Mouse (Mus musculus) hindbrain, embryonic 10.5 days (tissue): ENCODE measurements around the gene Ranbp3. TPM values are rescaled to one million over a fixed set of nuclear protein-coding genes. Genes with fewer than 3 reads are reported as not detected.

Experiments used
- polyA plus RNA-seq: library from polyadenylated mRNA; unstranded; fragments of >200 nt; fragmentation: Nextera tagmentation; extraction: Ambion mirVana; gene quantifications from 2 replicates; pipeline ENCODE4 v1.2.1, GENCODE M21; 2016

Ranbp3 gene
- polyA plus RNA-seq, 1 experiment from 2014 or later, result 130 TPM

Other genes starting within 250 kb of the Ranbp3 start
- 109 and 172 TPM in 2 replicates for gene Ptprs, start 196.8 kb upstream of the Ranbp3 start, polyA plus RNA-seq
- not detected in 2 replicates for gene Znrf4, start 160.9 kb upstream of the Ranbp3 start, polyA plus RNA-seq
- gene Gm20219, start 118.9 kb upstream of the Ranbp3 start, polyA plus RNA-seq, result 0.30 and 0.92 TPM in 2 replicates
- gene Safb2, start 88.7 kb upstream of the Ranbp3 start, polyA plus RNA-seq, result 83.6 and 98.7 TPM in 2 replicates
- 119 and 146 TPM in 2 replicates for gene Safb, start 88.5 kb upstream of the Ranbp3 start, polyA plus RNA-seq
- 197 and 220 TPM in 2 replicates for gene 2410015M20Rik, start 63.5 kb upstream of the Ranbp3 start, polyA plus RNA-seq
- 1,369 and 1,471 TPM in 2 replicates for gene Rpl36, start 59.9 kb upstream of the Ranbp3 start, polyA plus RNA-seq
- gene Lonp1, start 46.4 kb upstream of the Ranbp3 start, polyA plus RNA-seq, result 52.9 and 54.6 TPM in 2 replicates
- 0.66 and 0.95 TPM in 2 replicates for gene Catsperd, start 45.2 kb upstream of the Ranbp3 start, polyA plus RNA-seq
- gene Ndufa11, start 44.5 kb downstream of the Ranbp3 start, polyA plus RNA-seq, result 398 and 446 TPM in 2 replicates
- gene Vmac, start 44.7 kb downstream of the Ranbp3 start, polyA plus RNA-seq, result 12.7 and 18.6 TPM in 2 replicates
- 4.4 and 5.1 TPM in 2 replicates for gene Nrtn, start 84.2 kb downstream of the Ranbp3 start, polyA plus RNA-seq
- gene Dus3l, start 91.5 kb downstream of the Ranbp3 start, polyA plus RNA-seq, result 44.1 and 47.6 TPM in 2 replicates
- gene Prr22, start 97.0 kb downstream of the Ranbp3 start, polyA plus RNA-seq, result 1.3 TPM in 2 replicates
- 10.9 and 13.8 TPM in 2 replicates for gene Rfx2, start 157.7 kb downstream of the Ranbp3 start, polyA plus RNA-seq
- not detected in 2 replicates for gene Acsbg2, start 201.2 kb downstream of the Ranbp3 start, polyA plus RNA-seq
- gene 1700061G19Rik, start 202.2 kb downstream of the Ranbp3 start, polyA plus RNA-seq, result 0.54 and 0.63 TPM in 2 replicates